Mouse (Mus musculus): ENCODE data around the gene Msi2. TPM values are rescaled to one million over a fixed set of nuclear protein-coding genes. Genes with fewer than 3 reads are reported as not detected.

The Msi2 gene
- polyA plus RNA-seq, 1 experiment, result 14.2 TPM

- WGBS, result 46% methylated on average over 4 of the region's 4 CpGs
- Histone ChIP-seq H3K4me3 (ENCODE audit: extremely low read depth, insufficient read depth, insufficient read length) (no peak overlapping the region), H3K27ac (ENCODE audit: insufficient read depth, low read length) (no peak overlapping the region), H3K27me3 (ENCODE audit: control insufficient read depth, insufficient read depth, low read length) (no peaks in the 10 kb centered on the region), H3K36me3 (ENCODE audit: control insufficient read depth, insufficient read depth, low read length) (no peaks in the 10 kb centered on the region), H3K4me1 (ENCODE audit: control insufficient read depth, insufficient read depth, insufficient read length) (peaks cover 3% of the 10 kb centered on the region; the same call in 1 of the 2 replicates)
- DNase-seq (ENCODE audit: low read depth in 1 of 2, low spot score in 2 of 2), result no peak
- TF ChIP-seq CTCF (IDR thresholded peaks at IDR 0.05; ENCODE audit: extremely low read depth, insufficient read depth, insufficient read length, insufficient replicate concordance) (no peak), POLR2A (IDR thresholded peaks at IDR 0.05; ENCODE audit: low read depth, low read length) (no peak)
Observed at GRCm38 (mm10) chr11:88485088-88485487, 233.2 kb downstream of the Msi2 start.

- WGBS, result 90% methylated on average over 3 of the region's 3 CpGs
- TF ChIP-seq CTCF (IDR thresholded peaks at IDR 0.05; ENCODE audit: extremely low read depth, insufficient read depth, insufficient read length, insufficient replicate concordance) (no peak), POLR2A (IDR thresholded peaks at IDR 0.05; ENCODE audit: low read depth, low read length) (no peak)
- no peak for DNase-seq (ENCODE audit: low read depth in 1 of 2, low spot score in 2 of 2)
Observed at GRCm38 (mm10) chr11:88484047-88484446, 234.3 kb downstream of the Msi2 start.

GRCm38 (mm10) chr11:88482636-88483035 is 235.7 kb downstream of the Msi2 start:
- Histone ChIP-seq H3K4me3 (ENCODE audit: extremely low read depth, insufficient read depth, insufficient read length) (no peak overlapping the region), H3K4me1 (ENCODE audit: control insufficient read depth, insufficient read depth, insufficient read length) (peaks cover 3% of the 10 kb centered on the region; the same call in 1 of the 2 replicates), H3K36me3 (ENCODE audit: control insufficient read depth, insufficient read depth, low read length) (0 out of 2 replicates have a peak, but pooled peaks cover 2% of the 10 kb centered on the region), H3K27ac (ENCODE audit: insufficient read depth, low read length) (no peak overlapping the region), H3K27me3 (ENCODE audit: control insufficient read depth, insufficient read depth, low read length) (no peaks in the 10 kb centered on the region)
- WGBS, result 91% methylated on average over 11 of the region's 11 CpGs
- TF ChIP-seq POLR2A (IDR thresholded peaks at IDR 0.05; ENCODE audit: low read depth, low read length) (no peak), CTCF (IDR thresholded peaks at IDR 0.05; ENCODE audit: extremely low read depth, insufficient read depth, insufficient read length, insufficient replicate concordance) (no peak)
- no peak for DNase-seq (ENCODE audit: low read depth in 1 of 2, low spot score in 2 of 2)

More at GRCm38 (mm10) chr11:88484047-88484446, 234.3 kb downstream of the Msi2 start:
- H3K4me3 ChIP-seq (ENCODE audit: extremely low read depth, insufficient read depth, insufficient read length), result no peak overlapping the region
- H3K36me3 ChIP-seq (ENCODE audit: control insufficient read depth, insufficient read depth, low read length), result 0 out of 2 replicates have a peak, but pooled peaks cover 2% of the 10 kb centered on the region
- H3K4me1 ChIP-seq (ENCODE audit: control insufficient read depth, insufficient read depth, insufficient read length), result peaks cover 3% of the 10 kb centered on the region; the same call in 1 of the 2 replicates
- H3K27me3 ChIP-seq (ENCODE audit: control insufficient read depth, insufficient read depth, low read length), result no peaks in the 10 kb centered on the region
- no peak overlapping the region for H3K27ac ChIP-seq (ENCODE audit: insufficient read depth, low read length)

DNA sequence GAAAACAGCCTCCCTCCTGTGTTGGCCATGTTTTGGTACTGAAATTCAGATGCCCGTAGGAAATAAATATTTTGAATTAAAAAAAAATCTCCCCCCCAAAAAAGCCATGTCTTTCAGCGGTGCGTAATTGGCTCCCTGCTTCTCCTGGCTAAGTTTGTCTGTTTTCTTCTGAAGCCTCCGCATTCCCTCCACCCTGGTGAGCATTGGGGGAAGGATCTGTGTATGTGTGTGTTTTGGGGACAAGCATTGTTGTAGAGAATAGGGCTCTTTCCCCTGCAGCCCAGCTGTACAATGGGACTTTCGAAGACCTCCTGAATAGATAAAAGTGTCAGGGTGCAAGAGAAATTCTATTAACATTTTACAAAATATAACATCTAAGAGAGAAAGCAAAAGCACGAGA is 236.1 kb downstream of the Msi2 start:
- Histone ChIP-seq H3K27me3 (ENCODE audit: control insufficient read depth, insufficient read depth, low read length) (no peaks in the 10 kb centered on the region), H3K4me1 (ENCODE audit: control insufficient read depth, insufficient read depth, insufficient read length) (peaks cover 3% of the 10 kb centered on the region; the same call in 1 of the 2 replicates), H3K27ac (ENCODE audit: insufficient read depth, low read length) (no peak overlapping the region), H3K4me3 (ENCODE audit: extremely low read depth, insufficient read depth, insufficient read length) (no peak overlapping the region), H3K36me3 (ENCODE audit: control insufficient read depth, insufficient read depth, low read length) (0 out of 2 replicates have a peak, but pooled peaks cover 2% of the 10 kb centered on the region)
- DNase-seq (ENCODE audit: low read depth in 1 of 2, low spot score in 2 of 2), result no peak
- TF ChIP-seq CTCF (IDR thresholded peaks at IDR 0.05; ENCODE audit: extremely low read depth, insufficient read depth, insufficient read length, insufficient replicate concordance) (no peak), POLR2A (IDR thresholded peaks at IDR 0.05; ENCODE audit: low read depth, low read length) (no peak)
- WGBS, result 97% methylated on average over 6 of the region's 6 CpGs

DNA sequence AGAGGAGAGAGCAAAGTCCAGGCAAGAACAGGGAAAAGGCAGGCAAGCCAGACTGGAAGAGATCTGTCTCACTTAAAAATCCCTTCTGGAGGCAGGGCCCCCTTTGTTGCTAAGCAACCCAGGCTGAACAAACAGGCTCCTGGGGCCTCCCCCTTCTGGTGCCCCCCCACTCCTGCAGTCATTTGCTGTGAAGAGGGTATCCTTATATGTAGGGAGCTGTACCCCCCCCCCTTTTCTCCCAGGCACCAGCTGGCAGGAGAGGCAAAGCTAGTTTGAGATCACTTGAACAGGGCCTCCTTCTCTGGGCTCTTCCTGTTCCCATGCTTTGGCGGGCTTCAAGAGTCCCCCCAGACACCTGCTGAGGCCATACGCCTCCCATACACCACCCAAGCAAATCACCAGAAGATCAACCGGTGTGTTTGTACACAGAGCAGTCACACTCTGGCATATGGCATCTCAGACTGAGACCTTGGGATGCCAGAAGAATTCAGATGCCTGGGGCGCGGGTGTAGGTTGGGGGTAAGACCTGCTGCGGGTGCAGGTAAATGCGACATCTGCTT is 236.6 kb downstream of the Msi2 start:
- WGBS, result 83% methylated on average over 7 of the region's 7 CpGs
- TF ChIP-seq POLR2A (IDR thresholded peaks at IDR 0.05; ENCODE audit: low read depth, low read length) (no peak), CTCF (IDR thresholded peaks at IDR 0.05; ENCODE audit: extremely low read depth, insufficient read depth, insufficient read length, insufficient replicate concordance) (no peak)
- Histone ChIP-seq H3K27ac (ENCODE audit: insufficient read depth, low read length) (no peak overlapping the region), H3K27me3 (ENCODE audit: control insufficient read depth, insufficient read depth, low read length) (no peaks in the 10 kb centered on the region), H3K4me1 (ENCODE audit: control insufficient read depth, insufficient read depth, insufficient read length) (peaks cover 3% of the 10 kb centered on the region; the same call in 1 of the 2 replicates), H3K4me3 (ENCODE audit: extremely low read depth, insufficient read depth, insufficient read length) (no peak overlapping the region), H3K36me3 (ENCODE audit: control insufficient read depth, insufficient read depth, low read length) (0 out of 2 replicates have a peak, but pooled peaks cover 2% of the 10 kb centered on the region)
- no peak for DNase-seq (ENCODE audit: low read depth in 1 of 2, low spot score in 2 of 2)

DNA sequence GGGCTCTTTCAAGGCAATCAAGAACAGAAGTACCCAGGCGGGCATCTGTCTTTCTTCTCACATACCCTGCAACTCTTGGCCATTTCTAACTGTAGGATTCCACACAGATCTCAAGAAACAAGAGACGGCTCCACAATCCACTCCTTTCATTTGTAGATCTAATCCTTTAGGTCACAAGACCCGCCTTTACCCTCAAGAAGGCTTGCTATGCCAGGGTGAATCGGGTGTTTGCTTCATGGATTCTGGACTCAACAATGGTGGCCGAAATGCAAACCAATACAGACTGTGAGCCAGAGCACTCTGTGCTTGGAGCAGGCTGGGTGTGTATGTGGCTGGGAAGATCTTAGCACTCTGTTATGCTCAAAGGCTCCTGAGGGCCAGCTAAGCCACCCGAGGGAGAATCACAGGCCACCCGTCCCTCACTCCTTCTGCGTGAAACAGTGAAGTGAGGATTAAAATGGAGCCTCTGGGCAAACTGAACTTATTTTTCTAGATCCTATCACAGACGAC is 237.2 kb downstream of the Msi2 start:
- H3K4me1 ChIP-seq (ENCODE audit: control insufficient read depth, insufficient read depth, insufficient read length), result peaks cover 3% of the 10 kb centered on the region; the same call in 1 of the 2 replicates
- 93% methylated on average over 9 of the region's 9 CpGs for WGBS
- TF ChIP-seq CTCF (IDR thresholded peaks at IDR 0.05; ENCODE audit: extremely low read depth, insufficient read depth, insufficient read length, insufficient replicate concordance), result no peak
- no peak for TF ChIP-seq POLR2A (IDR thresholded peaks at IDR 0.05; ENCODE audit: low read depth, low read length)
- no peak overlapping the region for H3K4me3 ChIP-seq (ENCODE audit: extremely low read depth, insufficient read depth, insufficient read length)
- H3K27me3 ChIP-seq (ENCODE audit: control insufficient read depth, insufficient read depth, low read length), result no peaks in the 10 kb centered on the region
- 0 out of 2 replicates have a peak, but pooled peaks cover 2% of the 10 kb centered on the region for H3K36me3 ChIP-seq (ENCODE audit: control insufficient read depth, insufficient read depth, low read length)
- no peak overlapping the region for H3K27ac ChIP-seq (ENCODE audit: insufficient read depth, low read length)
- DNase-seq (ENCODE audit: low read depth in 1 of 2, low spot score in 2 of 2), result no peak

GRCm38 (mm10) chr11:88479498-88479897 is 238.8 kb downstream of the Msi2 start:
- Histone ChIP-seq H3K27ac (ENCODE audit: insufficient read depth, low read length) (no peak overlapping the region), H3K36me3 (ENCODE audit: control insufficient read depth, insufficient read depth, low read length) (0 out of 2 replicates have a peak, but pooled peaks cover 2% of the 10 kb centered on the region), H3K4me1 (ENCODE audit: control insufficient read depth, insufficient read depth, insufficient read length) (no peaks in the 10 kb centered on the region), H3K4me3 (ENCODE audit: extremely low read depth, insufficient read depth, insufficient read length) (no peak overlapping the region), H3K27me3 (ENCODE audit: control insufficient read depth, insufficient read depth, low read length) (no peaks in the 10 kb centered on the region)
- 91% methylated on average over 5 of the region's 5 CpGs for WGBS
- no peak for TF ChIP-seq CTCF (IDR thresholded peaks at IDR 0.05; ENCODE audit: extremely low read depth, insufficient read depth, insufficient read length, insufficient replicate concordance)
- no peak for TF ChIP-seq POLR2A (IDR thresholded peaks at IDR 0.05; ENCODE audit: low read depth, low read length)
- no peak for DNase-seq (ENCODE audit: low read depth in 1 of 2, low spot score in 2 of 2)
